Mouse (Mus musculus) lung, embryonic 16.5 days (tissue): ENCODE results near the gene Sparc. TPM values are rescaled to one million over a fixed set of nuclear protein-coding genes. Genes with fewer than 3 reads are reported as not detected.

ENCODE experiments used
- ATAC-seq: fragments of 200-750 bp; cut with Nextera tagmentation; 2 replicates; pipeline ENCODE4 v1.8.0; 2017; ENCODE audit warnings: low read depth, mild to moderate bottlenecking, moderate library complexity
- H3K27ac ChIP-seq: fragments of 300-500 bp; sonication (generic); 2 replicates; pipeline ENCODE4 v1.5.1; 2014; ENCODE audit warnings: mild to moderate bottlenecking, control low read depth, low read length
- H3K27me3 ChIP-seq: fragments of 300-500 bp; sonication (generic); 2 replicates; pipeline ENCODE4 v1.6.1; 2014; ENCODE audit warnings: low read depth, low read length, mixed read lengths; ENCODE audit not compliant: control insufficient read depth, insufficient read depth
- H3K36me3 ChIP-seq: fragments of 300-500 bp; sonication (generic); 2 replicates; pipeline ENCODE4 v1.6.1; 2014; ENCODE audit warnings: low read length; ENCODE audit not compliant: control insufficient read depth, insufficient read depth
- H3K4me1 ChIP-seq: fragments of 300-500 bp; sonication (generic); replicated peaks from 2 replicates; pipeline ENCODE4 v1.6.1; 2014; ENCODE audit warnings: low read length, mixed read lengths; ENCODE audit not compliant: control insufficient read depth, insufficient read depth
- H3K4me2 ChIP-seq: fragments of 300-500 bp; sonication (generic); 2 replicates; pipeline ENCODE4 v1.6.1; 2014; ENCODE audit warnings: low read depth, low read length, control low read depth
- H3K4me3 ChIP-seq: fragments of 300-500 bp; sonication (generic); 2 replicates; pipeline ENCODE4 v1.5.1; 2014; ENCODE audit warnings: mild to moderate bottlenecking, low read length, control low read depth
- H3K9ac ChIP-seq: fragments of 300-500 bp; sonication (generic); 2 replicates; pipeline ENCODE4 v1.6.1; 2014; ENCODE audit warnings: low read length, control low read depth
- H3K9me3 ChIP-seq: fragments of 300-500 bp; sonication (generic); 2 replicates; pipeline ENCODE4 v1.6.1; 2016; ENCODE audit warnings: low read length; ENCODE audit not compliant: control insufficient read depth
- WGBS: fragments of 180-500 bp; shearing (Covaris S2); extraction: QIAGEN DNeasy Blood & Tissue Kit; methylation state at CpG from one replicate; pipeline ENCODE4 v1.1.7; 2014; 5-methylcytosine and 5-hydroxymethylcytosine counted together
- polyA plus RNA-seq: library from polyadenylated mRNA; unstranded; fragments of >200 nt; fragmentation: Nextera tagmentation; extraction: Ambion mirVana; gene quantifications from 2 replicates; pipeline ENCODE4 v1.2.1, GENCODE M21; 2015

The Sparc gene
- 2,256 and 2,274 TPM in 2 replicates for polyA plus RNA-seq

DNA sequence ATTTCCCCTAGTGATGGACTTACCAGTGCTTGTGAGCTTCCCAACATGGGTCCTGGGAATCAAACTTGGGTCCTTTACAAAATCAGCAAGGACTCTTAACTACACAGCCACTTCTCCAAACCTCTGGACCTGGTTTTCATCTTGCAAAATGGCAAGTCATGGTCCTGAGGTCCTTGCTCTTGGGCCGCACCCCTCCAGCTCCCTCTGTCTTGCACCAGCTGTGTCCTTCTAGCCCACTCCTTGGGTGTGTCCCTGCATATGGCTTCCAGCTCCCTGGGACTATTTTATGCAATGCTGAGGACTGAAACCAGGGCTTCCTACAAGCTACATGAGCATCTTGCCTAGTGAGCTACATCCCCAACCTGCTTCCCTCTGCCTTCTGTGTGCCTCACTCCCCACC, at the start of gene Sparc:
Gene Sparc (minus strand): TSS at position 206 of the 400 bp plus-strand sequence.
- Histone ChIP-seq H3K36me3 (no peaks in the 10 kb centered on the region), H3K4me3 (no peak within 1 kb of the TSS), H3K4me1 (peaks cover 35% of the 10 kb centered on the region), H3K4me2 (no peak within 1 kb of the TSS), H3K27ac (peak within 1 kb of the TSS; percentile 67), H3K9ac (no peak within 1 kb of the TSS; the same call in 1 of the 2 replicates), H3K27me3 (no peaks in the 10 kb centered on the region), H3K9me3 (no peaks in the 10 kb centered on the region)
- no peak for ATAC-seq
- 96% methylated on average over 1 of the region's 1 CpGs for WGBS

DNA sequence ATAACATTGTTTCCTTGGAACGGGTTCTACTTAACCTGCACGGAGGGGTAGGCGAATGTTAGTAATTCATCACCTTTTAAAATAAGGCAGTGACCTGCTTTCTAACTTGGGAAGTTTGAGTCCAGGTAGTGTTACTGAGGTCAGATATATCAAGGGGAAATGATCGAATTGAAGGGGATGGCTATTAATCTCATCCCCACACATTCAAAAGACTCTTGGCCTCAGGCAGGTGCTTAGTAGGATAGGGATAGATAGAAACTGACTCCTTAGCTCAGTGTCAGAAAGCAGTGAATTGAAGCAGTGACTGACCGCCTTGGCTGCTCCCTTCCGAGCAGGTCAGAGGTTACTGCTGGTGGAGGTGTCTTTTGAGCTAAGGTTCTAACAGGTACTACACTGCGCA, 48.5 kb upstream of the Sparc start:
- H3K4me2 ChIP-seq, result peak overlapping the region; percentile 84
- H3K4me1 ChIP-seq, result peaks cover 23% of the 10 kb centered on the region
- peak overlapping the region; percentile 95 for H3K9ac ChIP-seq
- H3K27ac ChIP-seq, result no peak overlapping the region
- no peaks in the 10 kb centered on the region for H3K27me3 ChIP-seq
- peaks cover 2% of the 10 kb centered on the region; the same call in 1 of the 2 replicates for H3K36me3 ChIP-seq
- no peaks in the 10 kb centered on the region for H3K9me3 ChIP-seq
- H3K4me3 ChIP-seq, result peak overlapping the region; percentile 95
- 83% methylated on average over 7 of the region's 7 CpGs for WGBS
- no peak for ATAC-seq

- Histone ChIP-seq H3K27me3 (no peaks in the 10 kb centered on the region), H3K36me3 (peaks cover 2% of the 10 kb centered on the region; the same call in 1 of the 2 replicates), H3K9ac (peak overlapping the region; percentile 95), H3K9me3 (no peaks in the 10 kb centered on the region), H3K4me3 (peak overlapping the region; percentile 95), H3K27ac (no peak overlapping the region), H3K4me1 (peaks cover 23% of the 10 kb centered on the region), H3K4me2 (peak overlapping the region; percentile 84)
- ATAC-seq, result no peak
- WGBS, result 18% methylated on average over 8 of the region's 8 CpGs
Observed at GRCm38 (mm10) chr11:55470761-55471160, 47.8 kb upstream of the Sparc start.

DNA sequence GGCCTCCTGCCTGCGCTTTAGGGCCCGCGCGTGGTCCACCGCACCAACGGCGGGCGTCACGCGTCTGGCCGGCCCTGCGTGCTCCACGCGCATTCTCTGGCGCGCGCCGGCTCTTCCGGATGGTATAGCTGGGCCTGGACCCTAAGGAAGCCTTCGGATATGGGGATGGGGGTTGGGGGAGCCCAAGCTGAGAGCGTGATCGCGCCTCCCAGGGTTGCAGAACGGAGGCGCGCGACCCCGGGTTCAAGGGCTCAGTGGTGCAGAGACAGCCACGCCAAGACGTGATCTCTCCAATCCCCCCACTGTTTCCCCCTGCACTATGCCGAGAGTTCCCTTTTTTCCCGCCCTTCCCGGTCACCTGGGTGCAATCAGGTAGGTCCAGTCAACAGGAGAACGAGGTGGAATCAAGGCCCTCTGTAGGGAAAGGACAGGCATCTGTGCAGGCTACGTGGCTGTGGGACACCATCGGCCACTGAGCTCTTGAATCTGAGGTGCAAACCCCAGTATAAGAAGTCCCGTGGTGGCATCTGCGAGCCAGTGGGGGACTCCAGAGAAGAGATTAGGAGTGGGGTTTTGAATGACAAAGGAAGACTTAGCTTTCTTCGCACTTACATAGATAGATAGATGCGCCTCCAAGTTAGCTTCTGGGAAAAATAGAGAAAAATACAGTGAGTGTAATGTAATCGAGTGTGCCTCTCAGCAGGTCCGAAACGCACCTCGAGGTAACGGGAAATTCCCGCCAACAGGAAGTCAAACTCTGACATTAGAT, 47.1 kb upstream of the Sparc start:
- Histone ChIP-seq H3K27ac (peak overlapping the region; percentile 86), H3K9ac (peak overlapping the region; percentile 95), H3K27me3 (no peaks in the 10 kb centered on the region), H3K4me2 (peak overlapping the region; percentile 84), H3K4me1 (peaks cover 23% of the 10 kb centered on the region), H3K36me3 (peaks cover 2% of the 10 kb centered on the region; the same call in 1 of the 2 replicates), H3K9me3 (no peaks in the 10 kb centered on the region), H3K4me3 (peak overlapping the region; percentile 95)
- under 1% methylated on average over 46 of the region's 46 CpGs for WGBS
- ATAC-seq, result no peak

DNA sequence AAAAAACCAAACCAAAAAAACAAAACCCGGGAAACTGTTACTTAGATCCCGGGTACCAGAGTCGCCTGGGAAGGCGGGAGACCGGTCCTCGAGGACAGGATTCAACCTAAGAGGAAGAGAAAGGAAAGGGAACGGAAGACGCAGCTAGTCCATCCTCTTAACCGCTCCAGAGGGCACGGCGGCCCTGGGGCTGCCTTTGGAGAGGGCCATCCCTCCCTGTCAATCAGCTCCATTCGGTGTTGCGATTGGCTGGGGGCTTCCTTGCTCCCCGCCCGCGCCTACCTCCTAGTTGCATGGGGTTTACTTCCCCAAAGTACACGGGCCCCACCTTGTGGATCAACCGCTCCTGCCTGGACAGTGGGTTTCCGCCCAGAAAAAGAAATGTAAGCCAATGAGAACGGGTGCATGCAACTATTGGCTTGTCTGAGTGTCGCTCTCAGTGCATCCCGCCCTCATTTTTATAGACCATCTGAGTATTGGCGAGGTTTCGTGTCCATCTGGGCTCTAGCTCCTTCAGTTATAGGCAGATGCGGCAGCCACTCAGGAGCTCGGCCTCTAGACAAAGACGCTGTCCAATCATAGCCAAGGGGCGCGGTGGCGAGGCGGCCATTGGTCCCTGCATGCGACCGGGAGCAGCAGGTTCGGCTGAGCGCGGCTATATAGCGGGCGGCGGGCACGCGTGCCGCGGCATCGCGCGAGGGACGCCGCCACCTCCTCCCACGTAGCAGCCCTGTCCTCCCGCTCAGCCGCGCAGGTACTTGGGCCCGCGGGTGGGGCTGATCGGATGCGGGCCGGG, 46.3 kb upstream of the Sparc start, which contains the start of gene G3bp1:
Gene G3bp1 (plus strand): TSS at position 638 of the 796 bp plus-strand sequence.
- H3K4me1 ChIP-seq, result peaks cover 23% of the 10 kb centered on the region
- peak; percentile 98 for ATAC-seq
- no peaks in the 10 kb centered on the region for H3K27me3 ChIP-seq
- peak within 1 kb of the TSS; percentile 85 for H3K4me2 ChIP-seq
- peak within 1 kb of the TSS; percentile 95 for H3K4me3 ChIP-seq
- no peaks in the 10 kb centered on the region for H3K9me3 ChIP-seq
- H3K27ac ChIP-seq, result peak within 1 kb of the TSS; percentile 95
- H3K9ac ChIP-seq, result peak within 1 kb of the TSS; percentile 95
- H3K36me3 ChIP-seq, result peaks cover 2% of the 10 kb centered on the region; the same call in 1 of the 2 replicates
- under 1% methylated on average over 52 of the region's 57 CpGs for WGBS

GRCm38 (mm10) chr11:55468611-55469047, 45.6 kb upstream of the Sparc start:
- Histone ChIP-seq H3K4me1 (peaks cover 19% of the 10 kb centered on the region), H3K9me3 (no peaks in the 10 kb centered on the region), H3K9ac (peak overlapping the region; percentile 79), H3K27ac (peak overlapping the region; percentile 95), H3K4me2 (peak overlapping the region; percentile 85), H3K27me3 (no peaks in the 10 kb centered on the region), H3K36me3 (peaks cover 2% of the 10 kb centered on the region; the same call in 1 of the 2 replicates), H3K4me3 (peak overlapping the region; percentile 60)
- peak; percentile 10 for ATAC-seq
- 3% methylated on average over 17 of the region's 17 CpGs for WGBS

GRCm38 (mm10) chr11:55468012-55468411, 45.0 kb upstream of the Sparc start:
- WGBS, result 67% methylated on average over 10 of the region's 10 CpGs
- ATAC-seq, result no peak
- peak overlapping the region; percentile 79 for H3K9ac ChIP-seq

DNA sequence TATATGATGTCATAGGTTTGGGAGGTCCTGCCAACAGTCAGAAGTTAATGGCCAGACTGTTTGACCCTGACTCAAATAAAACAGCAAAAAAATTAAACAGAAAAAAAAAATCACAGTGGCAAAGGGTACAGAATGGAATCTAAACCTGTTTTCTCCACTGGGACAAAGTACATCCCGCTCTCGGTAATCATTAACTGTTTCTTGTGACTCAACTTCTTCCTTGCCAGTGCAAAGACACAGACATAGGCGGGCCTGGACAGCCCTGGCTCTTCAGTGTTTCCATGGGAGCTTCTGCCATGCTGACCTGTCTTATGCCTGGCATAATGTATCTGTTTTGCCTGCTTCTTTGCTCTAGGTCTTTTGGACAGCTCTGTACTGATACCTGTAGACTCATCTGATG, 42.2 kb upstream of the Sparc start:
- H3K9ac ChIP-seq, result no peak overlapping the region
- no peaks in the 10 kb centered on the region for H3K9me3 ChIP-seq
- H3K27ac ChIP-seq, result no peak overlapping the region
- ATAC-seq, result no peak
- H3K4me2 ChIP-seq, result no peak overlapping the region
- H3K27me3 ChIP-seq, result no peaks in the 10 kb centered on the region
- no peaks in the 10 kb centered on the region for H3K36me3 ChIP-seq
- H3K4me1 ChIP-seq, result peaks cover 10% of the 10 kb centered on the region
- H3K4me3 ChIP-seq, result no peak overlapping the region
- 72% methylated on average over 3 of the region's 3 CpGs for WGBS

More at GRCm38 (mm10) chr11:55468012-55468411, 45.0 kb upstream of the Sparc start:
- H3K36me3 ChIP-seq, result peaks cover 2% of the 10 kb centered on the region; the same call in 1 of the 2 replicates
- H3K4me1 ChIP-seq, result peaks cover 16% of the 10 kb centered on the region
- H3K27ac ChIP-seq, result peak overlapping the region; percentile 95
- H3K4me3 ChIP-seq, result peak overlapping the region; percentile 60
- H3K27me3 ChIP-seq, result no peaks in the 10 kb centered on the region
- H3K4me2 ChIP-seq, result peak overlapping the region; percentile 85
- no peaks in the 10 kb centered on the region for H3K9me3 ChIP-seq

DNA sequence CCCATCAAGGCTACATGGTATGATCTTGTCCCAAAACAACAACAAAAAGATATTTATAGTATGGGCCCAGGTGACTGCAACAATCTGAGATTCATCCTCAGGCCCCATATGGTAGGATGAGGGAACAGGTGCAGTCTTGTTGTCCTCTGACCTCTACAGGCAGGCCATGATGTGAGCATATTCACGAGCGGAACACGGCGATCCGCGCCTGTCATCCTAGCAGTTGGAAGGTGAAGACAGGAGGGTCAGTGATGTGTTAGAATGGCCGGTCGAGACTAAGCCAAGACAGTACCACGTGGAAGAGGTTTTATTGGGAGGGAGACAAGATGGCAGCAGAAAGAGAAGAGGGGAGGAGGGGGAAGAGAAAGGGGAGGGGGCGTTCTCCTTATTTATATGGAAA, 41.7 kb upstream of the Sparc start:
- ATAC-seq, result no peak
- no peak overlapping the region for H3K9ac ChIP-seq
- no peak overlapping the region for H3K4me3 ChIP-seq
- peaks cover 14% of the 10 kb centered on the region for H3K4me1 ChIP-seq
- H3K9me3 ChIP-seq, result no peaks in the 10 kb centered on the region
- 76% methylated on average over 10 of the region's 10 CpGs for WGBS
- H3K27ac ChIP-seq, result no peak overlapping the region
- no peaks in the 10 kb centered on the region for H3K36me3 ChIP-seq
- H3K27me3 ChIP-seq, result no peaks in the 10 kb centered on the region
- no peak overlapping the region for H3K4me2 ChIP-seq
